Mouse (Mus musculus) R1 (cell line): ENCODE measurements around the gene Tbc1d14.

Source experiments
- DNase-seq: peaks from one replicate; pipeline ENCODE4 v3.0.0-alpha.2; 2018; ENCODE audit warnings: low read depth, low spot score

Tbc1d14 gene

GRCm38 (mm10) chr5:36556289-36556688, 36.8 kb downstream of the Tbc1d14 start:
- peak; percentile 37 for DNase-seq

- DNase-seq = no peak
Measured at GRCm38 (mm10) chr5:36554496-36554895, 38.6 kb downstream of the Tbc1d14 start.

- DNase-seq = peak; percentile 81
Measured at GRCm38 (mm10) chr5:36553886-36554285, 39.2 kb downstream of the Tbc1d14 start.

GRCm38 (mm10) chr5:36553056-36553606, 39.9 kb downstream of the Tbc1d14 start:
- DNase-seq = no peak

GRCm38 (mm10) chr5:36552391-36552790, 40.7 kb downstream of the Tbc1d14 start:
- no peak for DNase-seq

GRCm38 (mm10) chr5:36549243-36549642, 43.8 kb downstream of the Tbc1d14 start:
- no peak for DNase-seq

GRCm38 (mm10) chr5:36544765-36545164, 48.3 kb downstream of the Tbc1d14 start:
- DNase-seq = no peak

GRCm38 (mm10) chr5:36540928-36541327, 52.1 kb downstream of the Tbc1d14 start:
- DNase-seq = no peak

GRCm38 (mm10) chr5:36538576-36539187, 54.4 kb downstream of the Tbc1d14 start:
- peak; percentile 70 for DNase-seq

- DNase-seq = no peak
Measured at GRCm38 (mm10) chr5:36536424-36536823, 56.7 kb downstream of the Tbc1d14 start.

GRCm38 (mm10) chr5:36535438-36536176, 57.5 kb downstream of the Tbc1d14 start:
- DNase-seq = no peak

- no peak for DNase-seq
Measured at GRCm38 (mm10) chr5:36534455-36535030, 58.5 kb downstream of the Tbc1d14 start.

GRCm38 (mm10) chr5:36530129-36530751, 62.8 kb downstream of the Tbc1d14 start:
- DNase-seq = peak; percentile 94

- no peak for DNase-seq
Measured at GRCm38 (mm10) chr5:36529698-36530097, 63.4 kb downstream of the Tbc1d14 start.

GRCm38 (mm10) chr5:36526921-36527320, 66.2 kb downstream of the Tbc1d14 start:
- no peak for DNase-seq

- DNase-seq = peak; percentile 27
Measured at GRCm38 (mm10) chr5:36526274-36526673, 66.8 kb downstream of the Tbc1d14 start.

- DNase-seq = no peak
Measured at GRCm38 (mm10) chr5:36525216-36525615, 67.9 kb downstream of the Tbc1d14 start.

- no peak for DNase-seq
Measured at GRCm38 (mm10) chr5:36523219-36523703, 69.8 kb downstream of the Tbc1d14 start.

GRCm38 (mm10) chr5:36522782-36523181, 70.3 kb downstream of the Tbc1d14 start:
- no peak for DNase-seq

GRCm38 (mm10) chr5:36519751-36520150, 73.3 kb downstream of the Tbc1d14 start:
- DNase-seq = no peak

- no peak for DNase-seq
Measured at GRCm38 (mm10) chr5:36517596-36517995, 75.5 kb downstream of the Tbc1d14 start.

GRCm38 (mm10) chr5:36515558-36515957, 77.5 kb downstream of the Tbc1d14 start:
- no peak for DNase-seq
